Mouse (Mus musculus) layer of hippocampus, adult 8-10 months (tissue): ENCODE measurements around the gene Sec23ip. TPM values are rescaled to one million over a fixed set of nuclear protein-coding genes. Genes with fewer than 3 reads are reported as not detected.

Experiments used
- DNase-seq, 2 experiments: peaks; one replicate each; pipeline ENCODE4 v3.0.0; 2022; ENCODE audit warnings: low spot score in 2 of 2
- microRNA-seq, 2 experiments: library from miRNA; unstranded; fragments of <30 nt; microRNA quantifications; one replicate each; pipeline ENCODE4 v1.2.0; 2022
- total RNA-seq, 4 experiments: library from RNA; stranded (reverse); gene quantifications; 2 replicates each; pipeline ENCODE4 v1.2.4; 2022

The Sec23ip gene
- total RNA-seq, 4 experiments from 2014 or later = 44.5 to 65.8 (median 54.9) TPM

DNA sequence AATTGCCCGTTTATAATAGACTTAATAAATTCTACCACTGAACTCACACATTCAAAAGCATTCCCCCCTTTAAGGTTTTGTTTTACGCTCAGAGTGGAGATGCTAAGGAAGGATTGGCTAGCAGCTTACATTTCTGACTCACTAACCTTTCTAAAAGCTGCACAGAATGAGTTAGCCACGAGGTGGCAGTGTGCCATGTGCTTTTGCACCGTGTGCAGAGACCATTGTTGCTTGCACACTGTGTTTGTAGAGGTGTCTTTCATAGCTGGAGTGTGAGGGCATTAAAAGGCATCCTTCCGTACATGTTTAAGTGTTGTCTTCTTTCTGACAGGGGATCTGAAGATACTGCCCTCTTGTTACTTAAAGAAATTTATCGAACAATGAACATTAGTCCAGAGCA, 34.6 kb downstream of the Sec23ip start:
- peak; percentile 41 to 59 for DNase-seq

DNA sequence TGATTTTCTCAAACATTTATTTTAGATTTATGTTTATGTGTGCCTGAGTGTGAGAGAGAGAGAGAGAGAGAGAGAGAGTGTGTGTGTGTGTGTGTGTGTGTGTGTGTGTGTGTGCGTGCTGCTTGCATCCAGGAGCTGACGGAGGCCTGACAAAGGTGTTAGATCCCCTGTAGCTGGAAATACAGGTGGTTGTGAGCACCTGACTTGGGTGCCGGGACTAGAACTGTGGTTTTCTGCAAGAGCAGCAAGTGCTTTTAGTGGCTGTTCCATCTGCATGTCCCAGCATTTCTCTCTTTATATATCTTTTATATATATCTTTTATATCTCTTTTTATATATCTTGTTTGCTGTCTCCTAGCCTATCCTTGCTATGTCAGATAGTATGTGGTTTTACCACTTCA, 37.1 kb downstream of the Sec23ip start:
- no peak for DNase-seq

DNA sequence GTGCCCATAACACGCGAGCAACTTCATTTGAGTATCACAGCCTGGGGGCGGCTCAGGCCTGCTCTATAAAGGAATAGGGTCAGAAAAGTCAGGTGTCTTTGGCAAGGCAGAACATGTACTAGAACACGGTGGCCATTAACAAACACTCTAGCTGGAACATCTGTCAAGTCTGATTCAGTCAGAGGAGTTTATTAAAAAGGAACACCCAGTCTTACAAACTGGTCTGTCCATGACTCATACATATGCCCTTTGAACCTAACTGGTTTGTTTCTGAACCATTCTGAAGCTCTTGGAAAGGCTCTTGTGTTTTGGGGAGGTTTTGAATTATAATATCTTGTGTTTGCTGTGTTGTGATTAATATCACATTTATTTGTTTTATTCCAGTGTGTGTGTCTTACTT, 45.3 kb downstream of the Sec23ip start:
- DNase-seq = no peak

DNA sequence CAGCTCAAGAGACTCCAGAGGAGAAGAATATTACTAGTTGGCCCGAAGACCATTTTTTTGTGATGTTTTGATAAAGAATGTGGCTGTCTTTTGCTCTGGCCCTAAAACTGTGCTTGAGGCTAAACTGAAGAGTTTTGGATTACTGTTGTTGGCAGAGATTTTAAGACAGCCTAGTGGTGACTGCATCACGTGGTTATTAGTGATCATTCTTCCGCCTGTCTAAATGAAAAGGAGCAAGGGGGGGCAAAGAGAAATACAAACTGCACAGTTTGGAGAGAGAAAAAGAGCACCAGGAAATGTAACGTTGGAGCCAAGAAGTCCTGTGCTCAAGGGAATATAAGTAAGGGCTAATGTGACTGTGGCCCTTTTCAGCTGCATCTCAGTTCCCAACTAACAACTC, 48.7 kb downstream of the Sec23ip start:
- DNase-seq = no peak

DNA sequence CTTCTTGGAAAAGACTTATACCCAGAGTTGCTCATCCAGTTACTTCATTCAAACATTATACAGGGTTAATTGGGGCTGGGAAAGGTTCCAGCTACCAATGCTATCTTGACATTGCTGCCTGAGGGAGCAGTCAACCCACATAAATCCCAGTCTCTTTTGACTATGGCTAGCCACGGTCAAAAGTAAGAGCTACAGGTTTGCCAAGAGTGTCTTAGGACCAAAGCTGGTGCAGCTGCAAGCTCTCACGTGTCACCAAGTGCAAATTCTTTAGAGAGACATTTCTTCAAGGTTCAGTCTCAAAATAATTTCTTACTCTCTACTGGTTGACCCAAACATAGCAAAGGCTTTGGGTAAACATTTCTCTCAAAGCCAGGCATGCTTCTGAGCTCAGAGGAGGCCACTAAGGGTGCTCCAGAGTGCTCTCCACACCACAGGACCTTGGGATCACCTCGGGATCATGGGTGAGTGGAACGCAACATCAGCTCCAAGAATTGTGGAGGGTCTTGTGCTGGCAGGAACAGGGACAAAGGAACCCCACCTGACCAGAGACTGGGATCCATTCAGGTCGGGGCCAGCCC, 80.3 kb downstream of the Sec23ip start:
- no peak for DNase-seq

DNA sequence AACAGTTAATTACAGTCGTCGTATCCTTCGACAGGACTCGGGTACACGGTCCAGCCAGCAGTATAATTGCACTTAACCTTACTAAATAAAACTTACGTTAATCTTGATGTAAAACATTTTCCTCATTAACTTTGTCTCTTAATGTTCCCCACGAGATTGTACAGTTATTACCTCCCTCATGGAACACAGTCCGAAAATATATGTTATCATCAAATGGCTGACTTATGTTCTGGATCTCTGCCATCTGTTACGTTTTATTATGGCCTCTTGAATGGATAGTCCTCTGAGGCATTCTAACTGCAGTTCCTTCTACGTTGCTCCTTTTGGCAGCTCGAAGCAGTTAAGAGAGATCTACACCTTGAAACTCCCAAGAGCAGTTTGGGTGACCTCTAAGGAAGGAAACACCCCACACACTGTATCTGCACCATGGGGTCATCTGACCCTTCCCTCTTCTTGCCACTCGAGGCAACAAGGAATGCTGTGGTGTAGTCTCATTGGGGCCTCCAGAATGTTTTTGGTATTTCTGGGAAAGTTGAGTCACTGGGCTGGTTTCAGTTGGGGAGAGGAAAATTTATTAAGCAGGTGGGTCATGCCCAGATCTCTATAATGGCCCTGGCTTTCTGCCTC, 87.8 kb downstream of the Sec23ip start:
- DNase-seq = no peak

DNA sequence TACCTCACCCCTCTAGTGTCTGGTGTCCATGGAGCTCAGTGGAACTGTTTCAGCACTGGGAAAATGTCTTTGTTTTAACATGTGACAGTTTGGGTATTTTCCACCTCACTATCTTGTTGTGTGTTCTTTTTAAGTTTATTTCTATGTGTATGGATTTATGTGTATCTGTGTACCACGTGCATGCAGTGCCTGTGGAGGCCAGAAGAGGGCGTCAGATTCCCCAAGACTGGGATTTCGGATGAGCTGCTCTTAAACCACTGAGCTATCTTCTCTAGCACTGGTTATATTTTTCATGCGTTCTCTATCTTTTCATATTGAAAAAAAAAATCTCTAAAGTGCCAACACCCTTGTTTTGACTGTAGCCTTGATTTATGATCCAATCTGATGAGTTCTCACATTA, 88.5 kb downstream of the Sec23ip start:
- DNase-seq = no peak

Small RNA genes lying within 50 kb of the gene (microRNA-seq; reads per million reads assigned to microRNA genes)
- gene Gm25778 = 0 reads per million in 2 experiments

Other genes starting within 250 kb of the Sec23ip start
- gene Bag3, start 221.3 kb upstream of the Sec23ip start, total RNA-seq = 10 to 100 TPM; 13.5 to 16.4 (median 14.9) TPM
- gene Inpp5f, start 133.6 kb upstream of the Sec23ip start, total RNA-seq = 100 to 1,000 TPM; 103 to 122 (median 117) TPM
- 10 to 100 TPM; 26.3 to 31.6 (median 29.0) TPM for gene Mcmbp, start 4.4 kb upstream of the Sec23ip start, total RNA-seq